Mouse (Mus musculus): Measurements from ENCODE around the gene Dlg2. TPM values are rescaled to one million over a fixed set of nuclear protein-coding genes. Genes with fewer than 3 reads are reported as not detected.

Dlg2 gene
- polyA plus RNA-seq, 1 experiment from 2014 or later, result 1.1 TPM

DNA sequence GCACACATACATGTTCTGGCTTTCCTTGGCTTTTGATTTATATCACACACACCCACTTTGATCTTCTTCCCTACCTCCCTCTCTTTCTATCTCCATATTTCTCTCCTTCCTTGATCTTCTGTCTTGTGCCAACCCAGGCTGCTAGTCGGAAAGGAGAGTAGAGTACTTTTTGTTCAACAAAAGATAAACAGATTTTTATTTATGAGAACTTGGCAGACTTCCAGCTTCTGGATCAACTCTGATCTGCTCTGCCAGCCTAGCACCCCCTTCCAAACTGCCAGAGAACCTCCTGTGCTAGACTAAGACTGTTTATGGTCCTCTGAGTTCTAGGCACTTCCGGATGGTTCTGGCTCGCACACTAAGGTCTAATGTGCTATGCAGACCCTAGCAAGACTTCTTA is 968.3 kb downstream of the Dlg2 start:
- Histone ChIP-seq H3K4me1 (replicated peaks; ENCODE audit: control insufficient read depth, insufficient read depth, low read length) (0 out of 2 replicates have a peak, but pooled peaks cover 4% of the 10 kb centered on the region), H3K9me3 (ENCODE audit: control insufficient read depth, low read length) (no peaks in the 10 kb centered on the region), H3K9ac (ENCODE audit: low read length) (no peak overlapping the region), H3K27me3 (ENCODE audit: control insufficient read depth, insufficient read depth, low read depth, low read length) (no peaks in the 10 kb centered on the region), H3K36me3 (ENCODE audit: control insufficient read depth, insufficient read depth, low read length) (no peaks in the 10 kb centered on the region), H3K4me2 (ENCODE audit: low read depth, low read length) (no peak overlapping the region), H3K4me3 (ENCODE audit: low read length) (no peak overlapping the region), H3K27ac (ENCODE audit: low read length) (no peak overlapping the region)
- 53% methylated on average over 3 of the region's 3 CpGs for WGBS
- no peak for ATAC-seq (ENCODE audit: low read depth)

DNA sequence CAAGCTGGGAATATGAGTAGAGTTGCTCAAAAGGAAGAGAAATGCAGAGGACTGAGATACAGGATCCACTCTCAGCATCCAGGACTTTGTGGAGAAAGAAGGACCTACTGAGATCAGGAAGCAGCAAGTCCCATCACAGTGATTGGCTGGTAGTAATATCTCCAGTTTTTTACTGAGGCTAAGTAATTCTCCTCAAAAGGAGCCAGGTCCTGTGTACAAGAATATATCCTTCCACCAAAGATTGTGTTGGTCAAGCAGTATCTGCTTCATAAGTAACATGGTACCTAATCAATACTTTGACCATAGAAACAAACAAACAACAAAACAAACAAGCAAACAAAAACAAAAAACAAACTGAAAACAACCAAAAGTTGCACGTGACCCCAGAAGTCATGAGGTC is 980.3 kb downstream of the Dlg2 start:
- no peaks in the 10 kb centered on the region for H3K4me1 ChIP-seq (replicated peaks; ENCODE audit: control insufficient read depth, insufficient read depth, low read length)
- no peaks in the 10 kb centered on the region for H3K9me3 ChIP-seq (ENCODE audit: control insufficient read depth, low read length)
- H3K27ac ChIP-seq (ENCODE audit: low read length), result no peak overlapping the region
- no peak overlapping the region for H3K9ac ChIP-seq (ENCODE audit: low read length)
- no peaks in the 10 kb centered on the region for H3K36me3 ChIP-seq (ENCODE audit: control insufficient read depth, insufficient read depth, low read length)
- H3K27me3 ChIP-seq (ENCODE audit: control insufficient read depth, insufficient read depth, low read depth, low read length), result no peaks in the 10 kb centered on the region
- WGBS, result 8% methylated on average over 1 of the region's 1 CpGs
- H3K4me2 ChIP-seq (ENCODE audit: low read depth, low read length), result no peak overlapping the region
- H3K4me3 ChIP-seq (ENCODE audit: low read length), result no peak overlapping the region
- no peak for ATAC-seq (ENCODE audit: low read depth)

DNA sequence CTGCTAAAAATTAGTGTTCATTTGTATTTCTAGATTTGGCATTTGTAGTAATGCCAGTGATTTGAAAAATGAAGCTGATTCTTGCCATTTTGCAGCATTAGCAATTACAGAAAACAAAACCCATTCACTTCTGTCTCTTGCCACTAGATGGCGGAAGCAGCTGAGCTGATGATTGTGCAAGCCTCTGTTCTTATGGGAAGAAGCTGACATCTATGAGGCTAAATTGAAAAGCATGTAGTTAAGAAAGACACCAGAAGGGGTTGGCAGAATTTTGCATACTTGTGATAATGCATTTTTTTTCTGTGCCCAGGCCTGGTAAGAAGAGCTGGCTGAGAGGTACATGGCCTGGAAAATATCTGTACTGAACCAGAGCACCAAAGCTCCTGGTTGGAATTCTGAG is 980.7 kb downstream of the Dlg2 start:
- no peak for ATAC-seq (ENCODE audit: low read depth)

DNA sequence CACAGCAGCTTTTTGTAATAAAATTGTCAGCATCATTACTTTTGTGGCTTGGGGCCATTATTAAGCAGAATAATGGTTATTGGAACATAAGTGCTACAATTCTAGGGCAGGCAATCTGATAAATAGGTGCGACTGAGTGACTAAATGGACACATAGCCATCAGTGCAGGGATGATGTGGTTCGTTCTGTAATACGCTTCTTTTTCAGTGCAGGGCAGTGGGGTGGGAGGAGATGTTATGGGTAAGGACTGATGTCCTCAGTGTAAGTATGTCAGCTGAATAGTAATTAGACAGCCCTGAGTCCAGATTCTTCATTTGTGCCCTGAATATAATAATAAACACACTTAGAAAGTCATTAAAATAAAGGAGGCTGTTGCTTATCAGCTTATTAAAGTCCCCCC is 984.9 kb downstream of the Dlg2 start:
- no peak overlapping the region for H3K9ac ChIP-seq (ENCODE audit: low read length)
- H3K27ac ChIP-seq (ENCODE audit: low read length), result no peak overlapping the region
- no peaks in the 10 kb centered on the region for H3K27me3 ChIP-seq (ENCODE audit: control insufficient read depth, insufficient read depth, low read depth, low read length)
- no peak for ATAC-seq (ENCODE audit: low read depth)
- H3K9me3 ChIP-seq (ENCODE audit: control insufficient read depth, low read length), result no peaks in the 10 kb centered on the region
- H3K4me3 ChIP-seq (ENCODE audit: low read length), result no peak overlapping the region
- H3K4me1 ChIP-seq (replicated peaks; ENCODE audit: control insufficient read depth, insufficient read depth, low read length), result no peaks in the 10 kb centered on the region
- H3K4me2 ChIP-seq (ENCODE audit: low read depth, low read length), result no peak overlapping the region
- no peaks in the 10 kb centered on the region for H3K36me3 ChIP-seq (ENCODE audit: control insufficient read depth, insufficient read depth, low read length)
- WGBS, result 90% methylated on average over 3 of the region's 3 CpGs

More for the DNA sequence above, 980.7 kb downstream of the Dlg2 start:
- H3K4me2 ChIP-seq (ENCODE audit: low read depth, low read length), result no peak overlapping the region
- H3K27ac ChIP-seq (ENCODE audit: low read length), result no peak overlapping the region
- H3K4me1 ChIP-seq (replicated peaks; ENCODE audit: control insufficient read depth, insufficient read depth, low read length), result no peaks in the 10 kb centered on the region
- no peak overlapping the region for H3K4me3 ChIP-seq (ENCODE audit: low read length)
- no peaks in the 10 kb centered on the region for H3K36me3 ChIP-seq (ENCODE audit: control insufficient read depth, insufficient read depth, low read length)
- H3K9ac ChIP-seq (ENCODE audit: low read length), result no peak overlapping the region
- H3K9me3 ChIP-seq (ENCODE audit: control insufficient read depth, low read length), result no peaks in the 10 kb centered on the region
- WGBS, result 0% methylated on average over 1 of the region's 1 CpGs
- H3K27me3 ChIP-seq (ENCODE audit: control insufficient read depth, insufficient read depth, low read depth, low read length), result no peaks in the 10 kb centered on the region

DNA sequence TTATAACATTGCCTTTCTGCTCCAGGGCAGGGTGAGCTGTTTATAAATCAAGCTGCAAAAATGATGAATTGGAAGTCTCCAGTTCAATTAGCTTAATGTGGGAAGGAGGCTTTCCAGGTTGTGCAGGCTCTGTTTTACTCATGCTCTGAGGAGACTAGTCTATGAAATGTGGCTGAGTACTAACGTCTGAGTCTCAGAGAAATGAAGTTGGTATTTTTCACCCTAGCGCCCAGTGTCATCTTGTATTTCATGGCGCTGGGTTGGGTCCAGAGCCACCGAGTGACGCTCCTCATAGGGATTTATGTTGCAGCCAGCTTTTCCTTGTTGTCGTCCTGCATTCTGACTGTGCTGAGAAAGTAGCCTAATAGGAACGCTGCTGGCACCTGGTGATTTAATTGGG is 986.8 kb downstream of the Dlg2 start:
- Histone ChIP-seq H3K27ac (ENCODE audit: low read length) (no peak overlapping the region), H3K9ac (ENCODE audit: low read length) (no peak overlapping the region), H3K27me3 (ENCODE audit: control insufficient read depth, insufficient read depth, low read depth, low read length) (no peaks in the 10 kb centered on the region), H3K4me2 (ENCODE audit: low read depth, low read length) (no peak overlapping the region), H3K4me1 (replicated peaks; ENCODE audit: control insufficient read depth, insufficient read depth, low read length) (no peaks in the 10 kb centered on the region), H3K4me3 (ENCODE audit: low read length) (no peak overlapping the region), H3K36me3 (ENCODE audit: control insufficient read depth, insufficient read depth, low read length) (no peaks in the 10 kb centered on the region), H3K9me3 (ENCODE audit: control insufficient read depth, low read length) (no peaks in the 10 kb centered on the region)
- WGBS, result 56% methylated on average over 7 of the region's 7 CpGs
- no peak for ATAC-seq (ENCODE audit: low read depth)

DNA sequence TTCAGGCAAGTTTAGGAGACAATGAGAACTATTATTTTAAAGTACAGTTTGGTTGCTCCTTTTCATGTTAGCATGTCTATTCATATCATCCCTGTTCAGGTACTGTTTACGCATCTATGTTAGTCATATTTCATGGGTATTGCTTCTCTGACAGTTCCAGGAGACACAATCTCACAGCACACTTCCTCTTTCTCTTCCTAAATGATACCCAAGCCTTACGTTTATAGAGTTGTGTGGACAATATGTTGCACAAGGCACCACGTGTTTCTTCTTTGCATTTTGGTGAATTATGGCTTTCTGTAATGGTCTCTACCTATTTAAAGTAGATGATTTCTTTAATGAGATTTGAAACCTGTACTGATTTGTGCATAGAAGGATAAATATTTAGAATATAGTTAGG is 990.6 kb downstream of the Dlg2 start:
- H3K4me2 ChIP-seq (ENCODE audit: low read depth, low read length), result no peak overlapping the region
- H3K27ac ChIP-seq (ENCODE audit: low read length), result no peak overlapping the region
- no peak overlapping the region for H3K4me3 ChIP-seq (ENCODE audit: low read length)
- no peaks in the 10 kb centered on the region for H3K27me3 ChIP-seq (ENCODE audit: control insufficient read depth, insufficient read depth, low read depth, low read length)
- no peaks in the 10 kb centered on the region for H3K4me1 ChIP-seq (replicated peaks; ENCODE audit: control insufficient read depth, insufficient read depth, low read length)
- H3K9ac ChIP-seq (ENCODE audit: low read length), result no peak overlapping the region
- no peaks in the 10 kb centered on the region for H3K36me3 ChIP-seq (ENCODE audit: control insufficient read depth, insufficient read depth, low read length)
- ATAC-seq (ENCODE audit: low read depth), result no peak
- WGBS, result 78% methylated on average over 3 of the region's 3 CpGs
- no peaks in the 10 kb centered on the region for H3K9me3 ChIP-seq (ENCODE audit: control insufficient read depth, low read length)

DNA sequence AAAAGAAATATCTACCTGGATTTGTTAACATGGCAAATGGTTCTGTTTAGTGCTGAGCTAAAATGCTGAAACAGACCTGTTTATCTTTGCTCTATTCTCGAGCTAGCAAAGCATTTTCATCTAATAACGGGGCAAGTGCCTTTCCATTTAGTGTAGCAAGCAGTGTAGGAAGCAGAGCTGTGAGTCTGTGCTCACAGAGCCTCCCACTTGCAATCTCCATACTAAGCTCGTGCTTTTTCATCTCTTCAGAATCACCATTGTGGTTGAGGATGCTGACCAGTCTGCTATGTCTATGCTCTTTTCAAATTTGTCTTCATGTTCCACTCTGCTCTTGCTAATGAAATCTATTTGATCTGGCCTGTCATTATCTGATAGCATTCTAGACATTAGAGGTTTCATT is 1002.7 kb downstream of the Dlg2 start:
- H3K27ac ChIP-seq (ENCODE audit: low read length), result no peak overlapping the region
- H3K36me3 ChIP-seq (ENCODE audit: control insufficient read depth, insufficient read depth, low read length), result no peaks in the 10 kb centered on the region
- 0 out of 2 replicates have a peak, but pooled peaks cover 3% of the 10 kb centered on the region for H3K4me1 ChIP-seq (replicated peaks; ENCODE audit: control insufficient read depth, insufficient read depth, low read length)
- no peak for ATAC-seq (ENCODE audit: low read depth)
- no peak overlapping the region for H3K4me3 ChIP-seq (ENCODE audit: low read length)
- H3K9me3 ChIP-seq (ENCODE audit: control insufficient read depth, low read length), result no peaks in the 10 kb centered on the region
- H3K9ac ChIP-seq (ENCODE audit: low read length), result no peak overlapping the region
- no peak overlapping the region for H3K4me2 ChIP-seq (ENCODE audit: low read depth, low read length)
- WGBS, result 56% methylated on average over 3 of the region's 3 CpGs
- no peaks in the 10 kb centered on the region for H3K27me3 ChIP-seq (ENCODE audit: control insufficient read depth, insufficient read depth, low read depth, low read length)

DNA sequence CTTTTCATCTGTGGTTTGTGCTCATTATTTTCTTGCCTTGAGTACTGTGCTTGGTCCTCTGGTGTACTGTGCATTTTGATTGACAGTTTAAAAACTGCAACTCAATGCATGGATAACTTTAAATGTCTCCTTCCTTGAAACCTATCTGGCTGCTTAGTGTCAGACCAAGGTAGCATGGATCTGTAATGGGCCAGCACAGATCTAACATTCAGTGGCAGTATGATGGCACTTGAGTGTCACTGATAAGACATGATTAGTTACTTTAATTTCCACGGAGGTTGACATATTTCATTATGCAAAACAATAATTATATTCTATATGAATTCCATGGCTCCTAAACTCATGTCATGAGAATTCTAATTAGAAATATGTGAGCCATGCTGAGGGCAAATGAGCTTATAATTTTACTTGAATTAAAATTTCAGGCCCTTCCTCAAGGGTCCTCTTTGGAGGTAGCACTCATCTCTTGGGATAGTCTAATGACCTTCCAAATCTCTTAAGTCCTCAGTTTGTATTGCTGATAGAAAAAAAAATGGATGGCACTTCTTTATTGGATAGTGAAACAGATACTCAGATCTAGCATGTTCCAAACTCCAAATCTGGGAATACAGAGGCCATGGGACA is 1005.2 kb downstream of the Dlg2 start:
- Histone ChIP-seq H3K4me1 (replicated peaks; ENCODE audit: control insufficient read depth, insufficient read depth, low read length) (0 out of 2 replicates have a peak, but pooled peaks cover 3% of the 10 kb centered on the region), H3K9me3 (ENCODE audit: control insufficient read depth, low read length) (no peaks in the 10 kb centered on the region), H3K4me3 (ENCODE audit: low read length) (no peak overlapping the region), H3K27ac (ENCODE audit: low read length) (no peak overlapping the region), H3K36me3 (ENCODE audit: control insufficient read depth, insufficient read depth, low read length) (no peaks in the 10 kb centered on the region), H3K4me2 (ENCODE audit: low read depth, low read length) (no peak overlapping the region), H3K9ac (ENCODE audit: low read length) (no peak overlapping the region), H3K27me3 (ENCODE audit: control insufficient read depth, insufficient read depth, low read depth, low read length) (no peaks in the 10 kb centered on the region)
- no peak for ATAC-seq (ENCODE audit: low read depth)
- 50% methylated on average over 1 of the region's 1 CpGs for WGBS

DNA sequence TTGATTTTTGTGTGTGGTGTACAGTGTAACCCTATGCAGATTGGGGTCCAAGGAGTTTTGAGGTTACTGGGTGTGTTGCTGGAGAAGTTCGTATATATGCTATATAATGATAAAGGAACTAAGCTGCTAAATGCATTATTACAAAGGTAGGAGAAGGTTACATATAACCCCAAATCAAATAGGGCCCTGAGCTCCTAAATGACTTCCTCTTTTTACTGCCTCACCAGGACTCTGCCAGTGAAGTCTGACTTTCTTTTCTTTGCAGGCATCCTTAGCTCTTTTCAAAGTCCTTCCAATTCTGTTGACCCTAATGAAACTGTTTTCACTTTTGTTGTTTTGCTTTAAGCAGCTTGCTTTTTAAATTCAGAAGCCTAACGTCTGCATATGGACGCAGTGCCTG is 1016.8 kb downstream of the Dlg2 start:
- Histone ChIP-seq H3K9me3 (ENCODE audit: control insufficient read depth, low read length) (no peaks in the 10 kb centered on the region), H3K4me2 (ENCODE audit: low read depth, low read length) (no peak overlapping the region), H3K36me3 (ENCODE audit: control insufficient read depth, insufficient read depth, low read length) (no peaks in the 10 kb centered on the region), H3K4me1 (replicated peaks; ENCODE audit: control insufficient read depth, insufficient read depth, low read length) (no peaks in the 10 kb centered on the region), H3K27ac (ENCODE audit: low read length) (no peak overlapping the region), H3K27me3 (ENCODE audit: control insufficient read depth, insufficient read depth, low read depth, low read length) (no peaks in the 10 kb centered on the region), H3K4me3 (ENCODE audit: low read length) (no peak overlapping the region), H3K9ac (ENCODE audit: low read length) (no peak overlapping the region)
- WGBS, result 73% methylated on average over 3 of the region's 3 CpGs
- ATAC-seq (ENCODE audit: low read depth), result no peak

DNA sequence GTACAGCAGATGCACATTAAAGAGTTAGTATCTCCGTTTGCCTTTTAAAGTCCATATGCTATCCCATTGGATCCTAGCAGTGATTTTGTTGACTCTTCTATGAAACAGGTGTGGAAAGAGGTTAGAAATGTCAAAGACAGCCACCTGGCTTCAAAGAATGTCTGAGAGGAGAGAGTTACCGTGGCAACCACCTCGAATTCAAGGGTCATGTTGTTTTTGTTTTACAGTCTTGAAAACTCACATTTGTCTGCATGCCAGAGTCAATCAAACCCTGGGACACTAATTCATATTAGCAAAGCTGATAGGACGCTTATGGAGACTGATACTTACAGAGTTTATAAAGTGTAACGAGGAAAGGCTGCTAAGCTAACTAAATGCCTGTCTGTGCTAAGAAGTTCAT is 1019.1 kb downstream of the Dlg2 start:
- Histone ChIP-seq H3K4me1 (replicated peaks; ENCODE audit: control insufficient read depth, insufficient read depth, low read length) (no peaks in the 10 kb centered on the region), H3K4me3 (ENCODE audit: low read length) (no peak overlapping the region)
- 42% methylated on average over 5 of the region's 5 CpGs for WGBS

More for the DNA sequence above, 1019.1 kb downstream of the Dlg2 start:
- no peaks in the 10 kb centered on the region for H3K36me3 ChIP-seq (ENCODE audit: control insufficient read depth, insufficient read depth, low read length)
- ATAC-seq (ENCODE audit: low read depth), result no peak
- H3K9me3 ChIP-seq (ENCODE audit: control insufficient read depth, low read length), result no peaks in the 10 kb centered on the region
- no peak overlapping the region for H3K27ac ChIP-seq (ENCODE audit: low read length)
- H3K27me3 ChIP-seq (ENCODE audit: control insufficient read depth, insufficient read depth, low read depth, low read length), result no peaks in the 10 kb centered on the region
- H3K9ac ChIP-seq (ENCODE audit: low read length), result no peak overlapping the region
- no peak overlapping the region for H3K4me2 ChIP-seq (ENCODE audit: low read depth, low read length)
